Mouse (Mus musculus) cerebellum, adult 2 months (tissue): ENCODE measurements around the gene Bbip1.
"Not testable (repeated sequence)": the region's sequence is repeated elsewhere in the genome, so short reads cannot be mapped to it uniquely, and the experiment has no call there.

Source experiments
- CTCF ChIP-seq: fragments of 200-500 bp; IDR thresholded peaks from 2 replicates; pipeline ENCODE4 v1.5.1; 2011; ENCODE audit warnings: low read depth, mild to moderate bottlenecking, control low read depth, low read length, moderate library complexity, borderline replicate concordance; ENCODE audit not compliant: insufficient read depth
- POLR2A ChIP-seq: fragments of 200-500 bp; IDR thresholded peaks from 2 replicates; pipeline ENCODE4 v1.6.1; 2011; ENCODE audit warnings: low read length, control low read depth, borderline replicate concordance; ENCODE audit not compliant: insufficient read depth

GRCm38 (mm10) chr19:53906703-53907070 lies 37.7 kb downstream of the Bbip1 start:
- not testable (repeated sequence) for TF ChIP-seq CTCF, POLR2A
